Mouse (Mus musculus): ENCODE measurements at regions not wholly inside any gene's neighbourhood (a gene's known extent, or its start where the extent isn't known, plus 50 kb on each side); places are given as distances from the start of the nearest gene placed in this dataset.

DNA sequence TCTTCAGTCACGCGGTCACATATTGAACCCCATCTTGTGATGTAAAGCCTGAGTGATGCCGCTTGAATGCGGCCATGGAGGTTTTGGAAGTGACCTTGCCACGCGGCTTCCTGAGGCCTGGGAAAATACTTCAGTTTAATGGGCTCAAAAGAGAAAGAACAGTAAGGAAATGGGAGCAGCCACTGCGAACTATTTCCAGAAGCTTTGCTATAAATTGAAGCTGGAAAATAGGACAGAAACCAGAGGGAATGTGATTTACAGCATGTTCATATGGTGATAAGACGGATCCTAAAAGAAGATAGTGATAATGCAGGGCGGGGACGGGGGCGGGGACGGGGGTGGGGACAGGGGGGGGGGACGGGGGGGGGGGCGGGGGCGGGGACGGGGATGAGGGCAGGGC lies 52.7 kb upstream of the Trpc4 start:
- POLR2A ChIA-PET, result no interaction called here
- ATAC-seq (no peak), DNase-seq (ENCODE audit: low read depth, low spot score) (no peak)
- no peak for TF ChIP-seq CTCF (IDR thresholded peaks at IDR 0.05)
- H3K27me3 ChIP-seq, result peaks cover 46% of the 10 kb centered on the region
- in situ Hi-C loops (cut with MboI; ENCODE audit: low pct_unique_long_range_greater_than_20kb), result no loop called here
- CTCF ChIA-PET, result no interaction called here

DNA sequence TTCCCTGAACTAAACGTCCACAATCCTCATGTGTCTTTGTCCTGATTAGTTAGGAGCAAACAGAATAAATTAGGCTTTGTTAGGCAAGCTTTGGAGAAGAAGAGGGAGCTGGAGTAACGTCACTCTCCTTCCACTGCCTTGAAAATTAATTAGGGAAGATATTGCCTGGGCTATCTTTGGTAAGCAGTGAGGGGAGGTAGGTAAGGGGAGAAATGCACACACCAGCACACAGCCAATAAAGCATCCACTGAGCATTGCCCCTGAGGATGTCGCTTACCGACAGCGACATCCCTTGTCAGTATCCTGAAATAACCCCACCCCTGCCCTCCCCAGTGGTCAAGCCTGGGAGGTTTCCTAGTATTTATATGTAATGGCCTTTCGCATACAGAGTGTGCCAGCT lies 72.2 kb upstream of the Trpc4 start:
- in situ Hi-C loops (cut with MboI; ENCODE audit: low pct_unique_long_range_greater_than_20kb), result no loop called here
- ChIA-PET POLR2A (no interaction called here), CTCF (interaction anchor here (1.3 to 1.4 kb wide), 2 partner anchors 10 to 15 kb away, joined by 3 to 4 read pairs; no protein-coding TSS in a partner anchor)
- DNase-seq (ENCODE audit: low read depth, low spot score) (no peak), ATAC-seq (no peak)
- H3K27me3 ChIP-seq, result peaks cover 32% of the 10 kb centered on the region
- no peak for TF ChIP-seq CTCF (IDR thresholded peaks at IDR 0.05)

DNA sequence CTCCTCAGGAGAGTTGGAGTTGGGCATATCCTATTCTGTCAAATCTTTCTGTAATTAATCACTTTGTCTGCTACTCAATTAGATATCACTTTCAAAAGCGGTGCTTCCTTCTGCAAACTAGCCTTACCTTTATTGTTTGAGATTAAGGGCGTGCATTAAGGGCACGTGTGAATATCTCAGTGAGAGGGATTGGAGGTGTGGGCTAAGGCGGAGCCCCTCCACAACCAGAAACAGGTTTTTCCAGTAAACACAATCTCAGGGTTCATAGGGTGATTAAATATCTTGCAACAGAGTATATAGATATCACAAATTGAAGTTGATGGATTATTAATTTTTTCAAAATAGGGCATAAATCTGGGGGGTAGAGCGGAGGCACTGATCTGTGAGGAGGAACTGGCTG lies 79.4 kb upstream of the Trpc4 start:
- ATAC-seq (no peak), DNase-seq (ENCODE audit: low read depth, low spot score) (no peak)
- POLR2A ChIA-PET, result no interaction called here
- peaks cover 27% of the 10 kb centered on the region for H3K27me3 ChIP-seq
- CTCF ChIA-PET, result interaction anchor here (1.9 kb wide), 1 partner anchor 9 kb away, joined by 5 read pairs; no protein-coding TSS in a partner anchor
- TF ChIP-seq CTCF (IDR thresholded peaks at IDR 0.05), result no peak
- in situ Hi-C loops (cut with MboI; ENCODE audit: low pct_unique_long_range_greater_than_20kb), result no loop called here

DNA sequence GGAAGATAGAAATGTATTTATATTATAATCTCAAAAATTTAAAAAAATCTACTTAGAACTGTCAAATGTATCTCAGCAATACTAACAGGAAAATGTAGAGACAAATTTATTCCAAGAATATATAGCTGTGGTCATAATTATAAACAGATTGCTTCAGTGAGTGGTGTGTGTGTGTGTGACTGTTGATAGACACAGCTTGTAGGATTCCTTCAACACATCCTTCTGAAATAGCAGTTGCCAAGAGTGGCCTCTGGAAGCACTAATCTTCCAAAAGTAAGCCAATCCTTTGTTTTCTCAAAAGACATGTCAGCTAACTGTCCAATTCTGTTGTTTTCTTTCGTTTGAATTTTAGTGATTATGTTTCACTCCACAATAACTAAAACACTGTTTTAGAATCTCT lies 95.2 kb upstream of the Trpc4 start:
- H3K27me3 ChIP-seq, result peaks cover 48% of the 10 kb centered on the region
- ChIA-PET CTCF (no interaction called here), POLR2A (no interaction called here)
- no peak for ATAC-seq
- no peak for DNase-seq (ENCODE audit: low read depth, low spot score)
- in situ Hi-C loops (cut with MboI; ENCODE audit: low pct_unique_long_range_greater_than_20kb), result no loop called here
- TF ChIP-seq CTCF (IDR thresholded peaks at IDR 0.05), result no peak

DNA sequence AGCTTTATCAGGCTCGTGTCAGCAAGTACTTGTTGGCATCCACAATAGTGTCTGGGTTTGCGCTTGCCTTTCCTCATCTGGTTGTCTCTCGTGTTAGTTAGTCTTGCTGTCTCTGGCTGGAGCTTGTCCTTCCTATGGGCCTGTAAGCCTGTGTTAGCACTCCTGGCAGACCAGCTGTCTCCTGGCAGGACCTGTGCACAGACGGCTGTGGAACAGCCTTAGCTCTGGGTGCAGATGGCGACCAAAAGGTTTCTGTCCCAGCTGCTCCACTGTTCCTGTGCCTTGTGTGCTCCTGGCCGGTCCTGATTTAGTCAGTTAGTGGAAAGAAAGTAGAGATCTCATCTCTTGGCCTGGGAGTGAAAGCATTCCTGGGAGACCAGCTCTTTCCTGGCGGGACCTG lies 101.5 kb upstream of the Trpc4 start:
- DNase-seq (ENCODE audit: low read depth, low spot score) (no peak), ATAC-seq (no peak)
- CTCF ChIA-PET, result interaction anchor here (2.1 kb wide), 1 partner anchor 13 kb away, joined by 6 read pairs; no protein-coding TSS in a partner anchor
- in situ Hi-C loops (cut with MboI; ENCODE audit: low pct_unique_long_range_greater_than_20kb), result no loop called here
- peaks cover 22% of the 10 kb centered on the region for H3K27me3 ChIP-seq
- POLR2A ChIA-PET, result no interaction called here
- no peak for TF ChIP-seq CTCF (IDR thresholded peaks at IDR 0.05)

DNA sequence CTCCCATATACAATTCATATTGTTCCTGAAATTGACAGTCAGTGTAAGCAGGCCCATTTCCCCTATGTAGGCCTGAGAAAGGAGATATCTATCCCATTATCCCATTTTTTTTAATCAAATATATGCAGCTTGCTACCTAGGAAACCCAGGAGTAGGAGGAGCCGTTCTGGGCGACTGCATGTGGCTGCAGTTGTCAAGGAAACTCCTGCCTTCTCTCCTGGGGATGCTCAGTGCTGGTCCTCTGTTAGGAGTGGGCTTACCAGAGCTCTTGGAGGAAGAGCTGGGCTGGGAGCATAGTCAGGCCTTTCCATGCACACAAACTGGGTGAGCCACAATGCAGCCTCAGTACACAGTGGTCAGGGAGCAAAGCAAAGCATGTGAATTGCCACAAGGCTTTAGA lies 106.5 kb upstream of the Trpc4 start:
- ChIA-PET CTCF (no interaction called here), POLR2A (no interaction called here)
- no peak for ATAC-seq
- no peak for TF ChIP-seq CTCF (IDR thresholded peaks at IDR 0.05)
- no peak for DNase-seq (ENCODE audit: low read depth, low spot score)
- peaks cover 6% of the 10 kb centered on the region for H3K27me3 ChIP-seq
- in situ Hi-C loops (cut with MboI; ENCODE audit: low pct_unique_long_range_greater_than_20kb), result no loop called here

DNA sequence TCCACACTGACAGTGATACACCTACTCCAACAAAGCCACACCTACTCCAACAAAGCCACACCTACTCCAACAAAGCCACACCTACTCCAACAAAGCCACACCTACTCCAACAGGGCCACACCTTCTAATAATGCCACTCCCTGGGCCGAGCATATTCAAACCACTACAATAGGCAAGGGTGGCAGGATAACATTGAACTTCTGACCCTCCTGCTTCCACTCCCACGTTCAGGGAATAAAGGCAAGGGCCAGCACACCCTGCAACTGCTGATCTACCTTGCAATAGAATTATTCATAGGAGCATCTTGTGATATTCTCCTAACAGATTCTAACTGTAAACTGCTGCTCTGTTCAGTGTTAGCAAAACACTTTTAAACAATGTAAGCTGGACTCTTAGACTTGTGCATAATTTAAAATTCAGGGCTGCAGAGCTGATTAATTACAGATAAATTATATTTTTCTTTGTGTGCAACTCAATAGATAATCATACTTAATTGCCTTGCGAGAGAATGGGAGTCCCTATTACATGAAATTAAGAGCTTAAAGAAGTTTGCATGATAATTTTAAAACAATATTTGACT lies 107.7 kb upstream of the Trpc4 start:
- in situ Hi-C loops (cut with MboI; ENCODE audit: low pct_unique_long_range_greater_than_20kb), result no loop called here
- H3K27me3 ChIP-seq, result peaks cover 7% of the 10 kb centered on the region
- DNase-seq (ENCODE audit: low read depth, low spot score), result no peak
- CTCF ChIA-PET, result no interaction called here
- TF ChIP-seq CTCF (IDR thresholded peaks at IDR 0.05), result no peak
- POLR2A ChIA-PET, result no interaction called here
- no peak for ATAC-seq

DNA sequence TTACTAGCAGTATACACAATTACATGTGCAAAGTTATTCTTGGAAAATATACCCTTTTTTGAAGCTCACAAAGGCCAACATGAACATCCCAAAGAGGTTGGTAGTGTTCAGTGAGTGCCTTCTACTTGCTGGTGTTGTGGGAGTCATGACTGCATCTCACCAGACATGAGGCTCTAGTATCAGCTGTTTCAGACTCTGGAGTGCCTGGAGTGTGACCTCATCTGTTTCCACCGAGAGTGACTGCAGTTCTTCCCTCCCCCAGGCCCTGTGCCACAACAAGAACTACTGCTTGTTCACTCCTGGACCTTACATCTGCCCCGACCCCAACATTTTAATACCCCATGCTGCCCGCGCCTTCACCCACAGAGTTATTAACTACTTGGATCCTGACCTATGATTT lies 128.5 kb upstream of the Trpc4 start:
- in situ Hi-C loops (cut with MboI; ENCODE audit: low pct_unique_long_range_greater_than_20kb), result no loop called here
- DNase-seq (ENCODE audit: low read depth, low spot score) (no peak), ATAC-seq (no peak)
- ChIA-PET CTCF (no interaction called here), POLR2A (no interaction called here)
- no peak for TF ChIP-seq CTCF (IDR thresholded peaks at IDR 0.05)
- H3K27me3 ChIP-seq, result peaks cover 59% of the 10 kb centered on the region

DNA sequence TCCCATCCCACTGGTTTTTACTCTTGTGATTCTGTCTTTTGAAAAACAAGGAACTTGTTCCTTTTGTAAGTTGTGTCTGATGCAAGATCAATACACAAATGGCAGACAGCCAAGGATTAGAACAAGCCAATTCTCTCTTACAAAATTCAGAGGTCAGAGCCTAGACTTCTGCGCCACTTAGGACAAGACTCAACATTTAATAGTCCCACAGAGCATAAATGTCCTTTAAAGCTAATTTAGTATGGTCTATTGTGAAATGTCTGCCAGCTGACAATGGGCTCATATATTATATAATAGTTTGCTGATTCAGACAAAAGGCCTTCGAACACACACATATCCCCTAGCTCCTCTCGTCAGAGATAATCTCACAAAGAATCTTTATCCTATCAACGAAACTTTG lies 135.6 kb upstream of the Trpc4 start:
- ChIA-PET POLR2A (interaction anchor here (0.6 kb wide), 1 partner anchor 15 kb away, joined by 4 read pairs; no protein-coding TSS in a partner anchor), CTCF (interaction anchor here (1.1 to 1.6 kb wide), 2 partner anchors 9 to 23 kb away, joined by 3 read pairs; no protein-coding TSS in a partner anchor)
- H3K27me3 ChIP-seq, result peaks cover 50% of the 10 kb centered on the region
- ATAC-seq (no peak), DNase-seq (ENCODE audit: low read depth, low spot score) (no peak)
- in situ Hi-C loops (cut with MboI; ENCODE audit: low pct_unique_long_range_greater_than_20kb), result no loop called here
- TF ChIP-seq CTCF (IDR thresholded peaks at IDR 0.05), result no peak

DNA sequence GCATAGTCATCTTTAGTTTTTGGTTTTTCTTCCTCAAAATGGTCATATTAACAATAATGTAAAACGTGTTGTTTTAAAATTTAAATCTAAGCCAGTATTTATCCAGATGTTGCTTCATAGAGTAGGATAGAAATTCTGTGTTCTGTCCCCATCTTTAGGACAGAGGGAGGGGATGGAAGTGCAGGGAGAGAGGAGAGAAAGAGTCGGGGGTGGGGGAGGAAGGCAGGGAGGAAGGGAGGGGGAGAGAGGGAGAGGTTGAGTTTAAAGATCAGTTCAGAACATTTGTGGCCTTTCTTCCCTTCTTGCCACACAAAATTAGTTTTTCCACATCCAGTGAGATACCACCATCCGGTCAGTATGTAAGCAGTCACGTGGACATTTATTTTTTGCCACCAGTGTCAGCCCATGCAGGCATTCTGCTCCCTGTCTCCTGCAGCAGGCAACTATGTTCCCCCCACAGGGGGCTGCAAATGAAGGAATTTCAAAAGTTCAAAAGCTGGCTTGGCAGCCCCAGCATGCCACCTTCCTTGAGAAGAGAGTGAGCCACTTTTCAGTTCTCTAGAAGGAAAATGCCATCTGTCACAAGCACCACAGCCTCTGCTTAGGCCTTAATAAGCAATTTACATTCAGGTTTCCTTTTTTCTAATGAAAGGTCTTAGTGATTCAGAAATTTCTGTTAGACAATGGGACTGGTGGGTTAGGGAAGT lies 137.7 kb upstream of the Trpc4 start:
- POLR2A ChIA-PET, result no interaction called here
- H3K27me3 ChIP-seq, result peaks cover 49% of the 10 kb centered on the region
- in situ Hi-C loops (cut with MboI; ENCODE audit: low pct_unique_long_range_greater_than_20kb), result no loop called here
- ATAC-seq (no peak), DNase-seq (ENCODE audit: low read depth, low spot score) (no peak)
- CTCF ChIA-PET, result no interaction called here
- TF ChIP-seq CTCF (IDR thresholded peaks at IDR 0.05), result no peak

DNA sequence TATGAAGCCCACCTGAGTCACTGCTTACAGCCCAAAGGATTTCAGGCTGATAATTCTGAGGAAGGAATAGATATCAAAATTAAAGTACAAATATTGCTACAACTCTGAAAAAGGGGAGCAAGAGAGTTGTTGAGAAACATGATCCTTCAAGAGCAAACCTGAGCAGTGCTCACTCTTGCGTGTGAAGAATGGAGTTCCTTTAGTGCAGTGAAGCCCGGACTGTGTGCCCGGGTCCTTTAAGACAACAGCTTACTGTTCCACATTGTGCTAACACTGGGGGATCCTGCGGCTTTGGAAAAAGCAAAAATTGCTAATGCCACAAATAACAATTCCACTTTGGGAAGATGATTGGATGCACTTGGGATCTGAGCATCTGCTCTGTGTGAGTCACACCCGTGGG lies 139.0 kb upstream of the Trpc4 start:
- ATAC-seq, result no peak
- POLR2A ChIA-PET, result no interaction called here
- no peak for TF ChIP-seq CTCF (IDR thresholded peaks at IDR 0.05)
- CTCF ChIA-PET, result no interaction called here
- DNase-seq (ENCODE audit: low read depth, low spot score), result no peak
- H3K27me3 ChIP-seq, result peaks cover 45% of the 10 kb centered on the region
- in situ Hi-C loops (cut with MboI; ENCODE audit: low pct_unique_long_range_greater_than_20kb), result no loop called here

DNA sequence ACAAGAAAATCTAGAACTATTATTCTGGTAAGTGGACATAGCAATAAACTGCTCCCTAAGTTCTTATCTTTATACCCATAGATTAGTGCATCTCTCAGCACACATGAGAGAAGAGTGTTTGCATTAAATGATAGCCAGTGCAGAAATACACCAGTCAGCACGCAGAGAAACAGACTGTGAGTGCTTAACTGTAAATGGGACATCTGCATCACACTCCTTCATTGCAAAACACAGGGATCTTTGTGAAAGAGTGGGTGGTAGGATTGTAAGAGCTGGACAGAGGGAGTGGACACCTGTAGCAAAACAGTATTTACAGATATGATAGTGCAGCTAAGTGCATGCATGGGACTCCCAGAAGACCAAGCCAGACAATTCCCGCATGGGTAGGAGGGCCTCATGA lies 144.8 kb upstream of the Trpc4 start:
- CTCF ChIA-PET, result no interaction called here
- no peak for ATAC-seq
- peaks cover 30% of the 10 kb centered on the region for H3K27me3 ChIP-seq
- DNase-seq (ENCODE audit: low read depth, low spot score), result no peak
- in situ Hi-C loops (cut with MboI; ENCODE audit: low pct_unique_long_range_greater_than_20kb), result no loop called here
- TF ChIP-seq CTCF (IDR thresholded peaks at IDR 0.05), result no peak
- POLR2A ChIA-PET, result no interaction called here
